Mouse (Mus musculus): ENCODE results near the gene Esf1.

DNA sequence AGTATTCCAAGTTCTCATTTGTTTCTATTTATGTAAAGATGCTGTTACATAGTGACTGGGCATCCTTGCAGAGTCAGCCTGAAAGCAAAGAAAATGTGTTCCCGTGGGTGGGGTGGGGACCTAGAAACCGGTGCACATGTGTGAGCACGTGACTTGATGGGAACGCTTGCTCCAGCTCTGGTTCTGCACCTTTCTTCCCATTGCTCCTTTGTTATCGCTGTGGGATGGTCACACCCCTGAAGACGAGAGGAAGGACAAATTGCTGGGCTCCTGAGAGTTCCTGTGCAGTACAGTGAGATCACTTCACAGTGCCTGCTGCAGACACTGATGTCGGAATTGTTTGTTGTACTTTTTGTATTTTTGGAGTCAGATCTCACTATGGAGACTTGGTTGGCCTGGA is 33.4 kb upstream of the Esf1 start:
- TF ChIP-seq POLR2A (IDR thresholded peaks at IDR 0.05; ENCODE audit: borderline replicate concordance, insufficient read depth, low read length) = no peak
- no peak for TF ChIP-seq CTCF (IDR thresholded peaks at IDR 0.05; ENCODE audit: borderline replicate concordance, insufficient read depth, low read depth, low read length)
